Mouse (Mus musculus) hematopoietic stem cell, adult 5-6 weeks (primary cell): ENCODE results near the gene Dusp27. TPM values are rescaled to one million over a fixed set of nuclear protein-coding genes. Genes with fewer than 3 reads are reported as not detected.

Experiments used
- ATAC-seq, 2 experiments: fragments of 125-278 bp in 1 of 2; replicated peaks in 1 of 2; 2 replicates each; pipeline ENCODE4 v1.8.0; 2016 to 2017; ENCODE audit warnings: inconsistent platforms in 2 of 2, mild to moderate bottlenecking in 2 of 2, moderate number of reproducible peaks in 2 of 2, low read depth in 1 of 2, moderate TSS enrichment in 1 of 2; ENCODE audit not compliant: low FRiP score in 2 of 2, poor library complexity in 2 of 2, severe bottlenecking in 2 of 2, insufficient read depth in 1 of 2, low TSS enrichment in 1 of 2
- total RNA-seq: library from RNA; stranded (forward); fragments of 172-1452, 232-1000 nt; gene quantifications from 2 replicates; pipeline ENCODE4 v1.2.3, GENCODE M21; 2017

Dusp27 gene
- total RNA-seq, 1 experiment from 2014 or later, result not detected

DNA sequence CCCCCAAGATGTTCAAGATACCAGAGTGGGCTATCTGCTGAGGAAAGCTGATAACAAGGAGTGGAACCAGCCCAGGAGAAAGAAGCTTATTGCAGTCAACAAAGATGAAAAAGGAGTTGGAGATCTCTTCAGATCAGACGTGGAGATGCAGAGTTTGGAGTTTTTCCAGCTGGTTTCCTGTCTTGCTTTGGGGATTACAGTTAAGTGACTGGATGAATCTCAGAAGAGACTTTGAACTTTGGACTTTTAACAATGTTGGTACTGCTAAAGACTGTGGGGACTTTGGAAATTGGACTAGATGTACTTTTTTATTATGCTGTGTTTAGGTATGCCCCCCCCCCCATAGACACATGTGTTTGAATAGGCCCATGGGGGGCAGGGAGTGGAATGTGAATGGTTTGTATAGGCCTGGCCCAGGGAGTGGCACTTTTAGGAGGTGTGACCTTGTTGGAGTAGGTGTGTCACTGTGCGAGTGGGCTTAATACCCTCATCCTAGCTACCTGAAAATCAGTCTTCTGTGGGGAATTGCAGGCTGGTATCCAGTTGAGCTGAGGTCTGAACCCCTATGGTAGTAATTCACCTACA, 59.8 kb downstream of the Dusp27 start:
- ATAC-seq, result no peak

DNA sequence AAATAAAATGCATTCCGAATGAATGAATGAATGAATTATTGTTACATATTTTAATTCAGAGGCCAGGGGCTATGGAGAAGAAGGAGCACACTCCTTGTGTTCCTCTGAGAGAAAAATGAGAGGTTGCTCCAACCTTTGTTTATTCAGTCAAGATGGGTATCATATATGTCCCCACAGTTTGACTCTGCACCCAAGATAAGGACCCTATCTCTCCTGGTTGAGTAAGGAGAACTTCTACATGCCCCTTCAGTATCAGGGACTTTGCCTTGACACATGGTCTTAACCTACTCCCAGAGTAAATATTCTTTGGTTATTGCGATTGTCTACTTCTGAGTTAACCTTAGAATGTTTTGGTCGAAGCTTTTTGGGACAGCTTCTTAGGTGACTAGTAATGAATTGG, 63.9 kb downstream of the Dusp27 start:
- ATAC-seq, result no peak

DNA sequence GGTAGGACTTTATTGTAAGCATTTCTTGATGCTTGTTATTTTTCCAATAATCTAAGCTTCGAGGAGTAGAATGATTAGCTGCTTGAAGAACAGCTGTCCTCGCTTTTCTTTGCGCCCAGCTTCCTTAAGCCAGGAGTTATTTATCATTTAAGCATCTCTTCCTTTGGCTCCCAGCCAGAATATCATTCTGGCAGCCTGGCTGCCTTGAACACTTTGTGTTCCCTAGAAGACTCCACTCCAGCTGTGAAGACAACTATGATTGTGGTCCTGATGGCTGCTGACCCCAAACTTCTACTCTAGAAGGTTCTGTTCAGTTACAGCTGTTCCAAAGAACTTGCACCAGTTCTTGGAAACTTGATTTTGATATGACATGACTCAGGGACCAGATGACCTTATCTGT, 66.2 kb downstream of the Dusp27 start:
- no peak for ATAC-seq

DNA sequence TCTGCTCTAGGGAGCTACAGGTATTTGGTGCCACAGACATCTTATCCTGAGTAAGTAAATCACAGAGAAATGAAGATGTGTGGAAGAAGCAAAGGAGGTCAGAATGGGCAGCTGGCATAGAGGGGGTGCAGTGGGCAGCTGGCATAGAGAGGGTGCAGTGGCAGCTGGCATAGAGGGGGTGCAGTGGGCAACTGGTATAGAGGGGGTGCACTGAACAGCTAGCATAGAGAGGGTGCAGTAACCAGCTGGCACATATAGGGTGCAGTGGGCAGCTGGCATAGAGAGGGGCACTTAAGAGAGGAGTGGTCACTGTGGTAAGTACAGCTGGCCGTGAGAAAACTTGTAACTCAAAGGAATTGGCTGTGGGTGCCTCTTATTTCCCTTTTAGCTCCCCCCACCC, 67.3 kb downstream of the Dusp27 start:
- ATAC-seq, result no peak

DNA sequence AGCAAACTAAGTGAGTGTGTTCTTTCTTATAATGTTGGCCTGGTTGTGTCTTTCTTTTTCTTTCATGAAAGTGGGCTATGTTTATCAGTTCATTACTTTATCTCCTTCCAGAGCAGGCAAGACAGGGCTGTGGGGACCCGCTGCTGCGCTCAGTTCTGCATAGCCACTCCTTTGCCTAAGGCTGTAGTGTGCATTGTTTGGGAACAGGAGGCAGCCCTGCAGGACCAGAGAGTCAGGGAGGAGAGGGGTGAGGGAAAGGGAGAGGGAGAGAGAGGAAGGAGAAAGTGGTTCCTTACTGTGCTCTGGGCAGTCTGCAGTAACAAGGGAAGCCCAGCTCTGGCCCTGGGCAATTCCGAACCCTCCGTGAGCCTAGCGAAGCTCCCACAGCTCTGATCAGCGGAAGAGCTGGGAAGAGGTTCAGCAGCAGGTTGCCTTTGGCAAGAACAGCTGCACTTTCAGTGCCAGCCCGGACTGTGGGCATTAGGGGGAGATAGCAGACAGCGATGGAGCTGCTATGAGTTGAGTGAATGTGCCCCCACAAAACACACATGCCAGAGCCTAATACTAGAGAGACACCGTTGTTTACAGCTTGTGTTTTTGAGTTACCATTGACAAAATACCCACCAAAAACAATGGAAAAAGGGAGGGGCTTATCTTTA, 71.5 kb downstream of the Dusp27 start:
- no peak for ATAC-seq

DNA sequence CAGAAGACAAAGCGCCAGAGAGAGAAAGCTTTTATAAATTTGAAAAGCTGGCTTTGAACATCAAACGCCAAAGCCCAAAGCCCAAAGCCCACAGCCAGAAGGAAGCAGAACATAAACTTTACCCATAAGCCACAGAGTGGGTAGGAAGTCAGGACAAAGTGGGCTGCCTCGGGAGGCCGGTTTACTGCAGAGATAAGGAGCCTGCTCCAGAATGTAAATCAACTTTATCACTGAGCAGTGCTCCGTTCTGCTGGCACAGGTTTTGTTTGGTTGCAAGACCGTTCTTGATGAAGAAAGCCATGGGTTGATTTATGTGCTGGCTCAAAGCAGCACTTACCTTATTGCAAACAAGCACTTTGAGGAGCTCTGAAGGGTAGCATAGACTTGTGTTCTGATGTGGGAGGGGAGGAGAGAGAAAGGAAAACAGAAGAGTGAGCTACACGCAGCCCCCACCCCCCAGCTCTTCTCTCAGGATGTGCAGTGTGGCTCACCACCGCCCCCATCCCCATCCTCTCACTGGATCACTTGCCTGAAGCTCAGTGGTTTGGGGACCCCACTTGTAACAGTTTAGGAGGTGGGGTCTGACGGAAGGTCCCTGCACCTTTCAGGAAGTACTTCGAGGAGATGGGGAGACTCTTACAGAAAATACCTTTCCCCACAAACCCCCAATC, 74.3 kb downstream of the Dusp27 start:
- ATAC-seq, result peak; percentile 47 to 61

DNA sequence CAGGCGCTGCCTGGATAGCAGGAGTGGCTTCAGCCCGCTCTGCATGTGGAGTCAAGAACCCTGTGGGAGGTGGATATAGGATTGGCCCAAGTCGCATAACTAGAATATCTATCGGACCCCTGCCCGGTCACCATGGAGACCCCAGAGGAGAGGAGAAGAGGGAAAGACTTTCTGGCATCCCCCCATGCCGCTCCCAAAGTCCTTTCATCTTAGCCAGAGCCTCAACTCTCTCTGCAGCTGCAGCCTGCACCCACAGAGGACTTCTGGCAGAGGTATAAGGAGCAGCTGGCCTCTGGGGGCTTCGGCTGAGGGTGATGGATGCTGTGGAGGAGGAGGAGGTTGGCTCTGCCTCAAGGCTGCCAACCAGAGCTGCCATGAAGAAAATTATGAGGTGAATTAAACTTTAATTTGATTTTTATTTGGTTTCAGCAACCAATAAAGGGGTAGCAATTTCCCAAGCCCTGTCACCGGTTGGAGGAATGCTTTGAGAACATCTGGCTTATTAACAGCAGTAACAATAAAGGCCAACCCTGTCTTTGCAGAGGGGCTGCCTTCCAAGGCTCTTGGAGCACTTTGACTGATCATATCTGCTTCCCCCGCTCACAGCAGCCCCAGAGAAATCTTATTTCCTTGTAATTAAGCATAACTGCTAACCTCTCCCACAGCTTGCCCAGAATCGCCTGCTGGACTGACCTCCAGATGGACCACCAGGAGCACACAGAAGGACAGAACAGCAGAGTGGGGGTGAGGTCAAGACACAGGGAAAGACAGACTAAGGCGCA, 78.5 kb downstream of the Dusp27 start:
- no peak for ATAC-seq

DNA sequence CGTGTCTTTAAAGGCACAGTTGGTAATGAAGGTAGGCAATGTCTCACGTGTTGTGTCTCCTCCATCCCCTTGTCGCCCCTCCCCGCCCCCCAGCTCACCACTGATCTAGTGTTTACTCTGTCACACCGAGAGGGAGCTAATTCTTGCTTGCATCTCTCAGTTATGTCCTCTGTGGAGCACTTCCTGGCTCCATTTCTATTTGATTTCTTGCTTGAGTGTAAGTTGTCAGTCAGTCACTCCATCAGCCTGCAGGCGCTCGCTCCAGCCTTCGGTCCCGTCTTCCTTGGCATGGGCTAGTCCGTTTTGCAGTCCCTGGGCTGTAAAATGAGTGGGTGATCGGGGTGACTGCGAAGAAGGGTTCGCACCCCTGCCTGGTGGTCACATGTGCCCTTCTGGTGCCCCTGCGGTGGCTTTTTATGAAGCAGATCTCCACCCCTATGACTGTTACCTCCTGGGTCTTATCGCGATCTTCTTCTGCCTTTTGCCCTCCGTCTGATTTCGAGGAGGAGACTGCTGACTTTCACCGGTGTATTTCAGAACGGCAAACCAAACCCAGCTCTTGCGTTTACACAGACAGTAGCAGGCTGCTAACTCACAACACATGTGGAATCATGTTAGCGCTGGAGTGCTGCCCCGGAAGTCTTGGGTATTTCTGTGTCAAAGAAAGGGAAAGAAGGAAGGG, 79.4 kb downstream of the Dusp27 start:
- ATAC-seq, result peak; percentile 19 to 24; a peak in 3 of 4 replicates

Other genes starting within 250 kb of the Dusp27 start
- 22.8 and 24.2 TPM in 2 replicates for gene Pou2f1, start 125.2 kb downstream of the Dusp27 start, total RNA-seq
- not detected in 2 replicates for gene Gpa33, start 2.3 kb upstream of the Dusp27 start, total RNA-seq
- not detected in 2 replicates for gene Mael, start 110.8 kb upstream of the Dusp27 start, total RNA-seq
- gene Ildr2, start 126.2 kb upstream of the Dusp27 start, total RNA-seq, result not detected in 2 replicates